26 mouse cellular contexts compared by ENCODE assay signal in the genomic region with DNA sequence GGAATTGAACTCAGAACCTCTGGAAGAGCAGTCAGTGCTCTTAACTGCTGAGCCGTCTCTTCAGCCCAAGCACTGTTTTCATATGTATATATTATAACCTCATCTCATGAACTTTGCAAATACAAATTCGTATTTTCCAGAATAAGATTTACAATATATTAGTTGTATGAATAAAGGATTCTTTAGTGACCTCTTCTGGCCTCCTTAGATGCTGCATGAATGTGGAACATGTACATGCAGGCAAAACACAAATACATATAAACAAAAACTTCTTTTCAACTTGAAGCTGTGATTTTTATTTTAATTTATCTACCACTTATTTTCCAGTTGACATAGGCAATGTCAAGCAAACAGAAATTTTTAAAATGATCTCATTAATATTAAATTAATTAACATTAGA. TPM values are rescaled to one million over a fixed set of nuclear protein-coding genes. Genes with fewer than 3 reads are reported as not detected.
A peak's percentile ranks its signal among the peaks of the same experiment; 100 is the strongest.
DNase-seq lines count a peak whose midpoint lies in the region; ATAC-seq and TF ChIP-seq lines count a peak whose summit lies in the region.
"Had no signal": no experiment of that assay in that cellular context is flagged by ENCODE, and none has a peak within 500 bp of the region (broad histone marks: within the 10 kb centered on the region; RNA-seq: fewer than 3 reads in every experiment).

No protein-coding gene starts in this region.

- H3K79me2 ChIP-seq in liver, adult 2 months (ENCODE audit: control insufficient read depth, insufficient read depth, low read length): no peaks in the 10 kb centered on the region
- no peaks in the 10 kb centered on the region for H3K79me2 ChIP-seq in CH12.LX (replicated peaks; ENCODE audit: control insufficient read depth, extremely low read depth, insufficient read depth, poor library complexity, severe bottlenecking)

- H3K27me3 ChIP-seq in heart, postnatal 0 days (ENCODE audit: control insufficient read depth, insufficient read depth, low read length): no peaks in the 10 kb centered on the region
- no peaks in the 10 kb centered on the region for H3K27me3 ChIP-seq in liver, adult 2 months (ENCODE audit: control insufficient read depth, insufficient read depth, low read length)
- no peaks in the 10 kb centered on the region for H3K27me3 ChIP-seq in liver, postnatal 0 days (ENCODE audit: insufficient read depth, low read length)
- no peaks in the 10 kb centered on the region for H3K27me3 ChIP-seq in CH12.LX (replicated peaks)
- H3K27me3 ChIP-seq: embryonic facial prominence, embryonic 13.5 days; forebrain, embryonic 12.5 days; heart, embryonic 12.5 days; hindbrain, embryonic 13.5 days; midbrain, embryonic 12.5 days had no signal

- no peak overlapping the region for H3K27ac ChIP-seq in heart, postnatal 0 days (ENCODE audit: low read depth)
- H3K27ac ChIP-seq in liver, adult 2 months (replicated peaks; ENCODE audit: insufficient read depth, low read depth, low read length): no peak overlapping the region
- H3K27ac ChIP-seq in liver, postnatal 0 days (ENCODE audit: low read depth): no peak overlapping the region
- no peak overlapping the region for H3K27ac ChIP-seq in CH12.LX (ENCODE audit: insufficient read depth, low read depth)
- H3K27ac ChIP-seq: embryonic facial prominence, embryonic 13.5 days; forebrain, embryonic 12.5 days; hindbrain, embryonic 13.5 days; limb, embryonic 10.5 days; midbrain, embryonic 12.5 days had no signal

- ATAC-seq in heart, postnatal 0 days (ENCODE audit: insufficient read depth, low read depth): no peak
- ATAC-seq in liver, postnatal 0 days: no peak
- ATAC-seq: inflammation-experienced regulatory T-cells, adult 6 months had no signal

- no peak overlapping the region for H3K4me3 ChIP-seq in heart, postnatal 0 days (ENCODE audit: low read depth, low read length)
- no peak overlapping the region for H3K4me3 ChIP-seq in liver, adult 2 months (ENCODE audit: insufficient read depth, low read depth, low read length)
- H3K4me3 ChIP-seq in liver, postnatal 0 days (ENCODE audit: low read depth, low read length): no peak overlapping the region
- no peak overlapping the region for H3K4me3 ChIP-seq in CH12.LX (replicated peaks in 1 of 3; ENCODE audit: low read depth in 2 of 3, low read length in 2 of 3, poor library complexity in 1 of 3)
- H3K4me3 ChIP-seq: embryonic facial prominence, embryonic 13.5 days; erythroblast, embryonic 14.5 days; forebrain, embryonic 12.5 days; heart, embryonic 12.5 days; hindbrain, embryonic 13.5 days; limb, embryonic 10.5 days; midbrain, embryonic 12.5 days had no signal

- peak; percentile 28 for TF ChIP-seq CTCF in heart, postnatal 0 days (IDR thresholded peaks at IDR 0.05; ENCODE audit: low read depth)
- TF ChIP-seq CTCF in liver, adult 2 months (IDR thresholded peaks at IDR 0.05; ENCODE audit: low read depth, low read length): 0 out of 2 replicates have a peak, but pooled peaks have one; percentile 4
- TF ChIP-seq CTCF in liver, postnatal 0 days (IDR thresholded peaks at IDR 0.05; ENCODE audit: low read depth): no peak
- TF ChIP-seq CTCF in CH12.LX (conservative IDR thresholded peaks at IDR 0.05 in 1 of 2, IDR thresholded peaks at IDR 0.05 in 1 of 2; ENCODE audit: low read depth in 2 of 2, low read length in 2 of 2): peak in 1 of 2 experiments; percentile 65; a peak in 2 of 4 replicates

- in situ Hi-C loops in CH12.LX (cut with MboI; ENCODE audit: low pct_ligation_motif_present, low pct_unique_long_range_greater_than_20kb, low sequenced_read_pairs): no loop called here

- H3K36me3 ChIP-seq in heart, postnatal 0 days (replicated peaks; ENCODE audit: control insufficient read depth, insufficient read depth, low read length): no peaks in the 10 kb centered on the region
- H3K36me3 ChIP-seq in liver, adult 2 months (ENCODE audit: control insufficient read depth, insufficient read depth, low read length): no peaks in the 10 kb centered on the region; the same call in 1 of the 2 replicates
- H3K36me3 ChIP-seq in liver, postnatal 0 days (replicated peaks; ENCODE audit: insufficient read depth, low read length): no peaks in the 10 kb centered on the region
- peaks cover 0 to 2% of the 10 kb centered on the region in 2 experiments for H3K36me3 ChIP-seq in CH12.LX (replicated peaks in 1 of 2; ENCODE audit: control insufficient read depth in 1 of 2, insufficient read depth in 1 of 2, low read length in 1 of 2)
- H3K36me3 ChIP-seq: embryonic facial prominence, embryonic 13.5 days; forebrain, embryonic 12.5 days; hindbrain, embryonic 13.5 days; limb, embryonic 10.5 days; midbrain, embryonic 12.5 days had no signal

- no peak for DNase-seq in heart, postnatal 0 days (ENCODE audit: low spot score)
- DNase-seq in heart, postnatal 4 days: no peak
- DNase-seq in liver, adult 2 months (ENCODE audit: extremely low read depth, low read depth, low spot score): no peak
- DNase-seq in liver, postnatal 0 days: no peak
- peak; percentile 44 for DNase-seq in 3T3-L1 (ENCODE audit: low read depth, low spot score)
- DNase-seq in CH12.LX (ENCODE audit: extremely low read depth): no peak
- DNase-seq in spleen, postnatal 4 days (ENCODE audit: low spot score in 2 of 2): no peak
- DNase-seq in layer of hippocampus, adult 9-10 months (ENCODE audit: low spot score): no peak
- DNase-seq: adrenal gland, adult 2 months; cerebellum, adult 18-20 months; cerebellum, postnatal 25 days; embryo, embryonic 11 days; gastrocnemius, postnatal 10 days; heart, postnatal 14 days; kidney, adult 9 months; kidney, postnatal 25 days; layer of hippocampus, adult 9-11 months had no signal

- H3K4me2 ChIP-seq in heart, postnatal 0 days (ENCODE audit: low read depth, low read length): no peak overlapping the region
- H3K4me2 ChIP-seq in liver, postnatal 0 days (ENCODE audit: low read depth, low read length): no peak overlapping the region
- no peak overlapping the region for H3K4me2 ChIP-seq in CH12.LX (ENCODE audit: insufficient read depth, low read depth, poor library complexity, severe bottlenecking)
- H3K4me2 ChIP-seq: embryonic facial prominence, embryonic 13.5 days; forebrain, embryonic 12.5 days; heart, embryonic 12.5 days; hindbrain, embryonic 13.5 days; liver, embryonic 11.5 days; midbrain, embryonic 12.5 days had no signal

- dilution Hi-C loops in CH12.LX (cut with MboI; ENCODE audit: extremely low pct_ligation_motif_present, extremely low pct_unique_long_range_greater_than_20kb, low sequenced_read_pairs): no loop called here

- H3K9me3 ChIP-seq in heart, postnatal 0 days (replicated peaks; ENCODE audit: control insufficient read depth, low read length): no peaks in the 10 kb centered on the region
- no peaks in the 10 kb centered on the region for H3K9me3 ChIP-seq in liver, postnatal 0 days (ENCODE audit: low read length)
- peaks cover 3% of the 10 kb centered on the region for H3K9me3 ChIP-seq in CH12.LX (replicated peaks; ENCODE audit: low read length)
- H3K9me3 ChIP-seq: embryonic facial prominence, embryonic 13.5 days; forebrain, embryonic 12.5 days; heart, embryonic 12.5 days; hindbrain, embryonic 13.5 days; limb, embryonic 10.5 days; midbrain, embryonic 12.5 days had no signal

- TF ChIP-seq EP300 in heart, postnatal 0 days (IDR thresholded peaks at IDR 0.05; ENCODE audit: low read depth): no peak
- TF ChIP-seq EP300 in liver, postnatal 0 days (IDR thresholded peaks at IDR 0.05; ENCODE audit: low read depth): no peak
- no peak for TF ChIP-seq EP300 in CH12.LX (IDR thresholded peaks at IDR 0.05; ENCODE audit: low read length)

- no peak overlapping the region for H3K9ac ChIP-seq in heart, postnatal 0 days (replicated peaks; ENCODE audit: low read depth, low read length)
- no peak overlapping the region for H3K9ac ChIP-seq in liver, adult 2 months (ENCODE audit: low read depth, low read length)
- no peak overlapping the region for H3K9ac ChIP-seq in liver, postnatal 0 days (replicated peaks)
- H3K9ac ChIP-seq in CH12.LX (ENCODE audit: insufficient read depth, low read depth): no peak overlapping the region
- H3K9ac ChIP-seq: embryonic facial prominence, embryonic 13.5 days; forebrain, embryonic 12.5 days; heart, embryonic 12.5 days; hindbrain, embryonic 13.5 days; midbrain, embryonic 12.5 days had no signal

- WGBS in heart, postnatal 0 days: 56% methylated on average over 2 of the region's 2 CpGs
- WGBS in liver, adult 2 months: 73% methylated on average over 2 of the region's 2 CpGs
- 65% methylated on average over 2 of the region's 2 CpGs for WGBS in liver, postnatal 0 days (ENCODE audit: insufficient replicate concordance)

- no peak for TF ChIP-seq POLR2A in liver, adult 2 months (IDR thresholded peaks at IDR 0.05; ENCODE audit: extremely low read depth, insufficient read depth, low read length)
- no peak for TF ChIP-seq POLR2A in CH12.LX (IDR thresholded peaks at IDR 0.05; ENCODE audit: low read depth, low read length)

- TF ChIP-seq RAD21 in CH12.LX (IDR thresholded peaks at IDR 0.05; ENCODE audit: low read depth, low read length): peak; percentile 50

- no peaks in the 10 kb centered on the region for H3K4me1 ChIP-seq in heart, postnatal 0 days (ENCODE audit: control insufficient read depth, insufficient read depth)
- no peaks in the 10 kb centered on the region for H3K4me1 ChIP-seq in liver, adult 2 months (ENCODE audit: control insufficient read depth, insufficient read depth, low read length)
- no peaks in the 10 kb centered on the region for H3K4me1 ChIP-seq in liver, postnatal 0 days (ENCODE audit: insufficient read depth)
- H3K4me1 ChIP-seq in CH12.LX (ENCODE audit: control insufficient read depth in 1 of 2, insufficient read depth in 2 of 2): no peaks in the 10 kb centered on the region
- H3K4me1 ChIP-seq: embryonic facial prominence, embryonic 13.5 days; forebrain, embryonic 12.5 days; heart, embryonic 12.5 days; hindbrain, embryonic 13.5 days; limb, embryonic 10.5 days; midbrain, embryonic 12.5 days had no signal

RNA-seq across cellular contexts. Expression of a gene that starts 17.5 kb away (rescaled TPM):
- total RNA-seq in heart, postnatal 0 days (2014; rRNA removed; ENCODE audit: low replicate concordance): 0.23 and 0.81 TPM in 2 replicates
- 4.1 and 4.4 TPM in 2 replicates for polyA plus RNA-seq in heart, postnatal 0 days (2015; fragmentation: Nextera tagmentation; extraction: Ambion mirVana)
- 1 to 10 TPM; 2.1 to 3.0 TPM for total RNA-seq in heart, postnatal 4 days (2021)
- 3.0 and 5.1 TPM in 2 replicates for total RNA-seq in liver, adult 2 months (2014; rRNA removed)
- polyA plus RNA-seq in liver, adult 2 months (2012; rRNA removed): 0.21 and 0.57 TPM in 2 replicates
- polyA plus RNA-seq in liver, postnatal 0 days (2015; fragmentation: Nextera tagmentation; extraction: Ambion mirVana): 0.62 and 1.5 TPM in 2 replicates
- total RNA-seq in CH12.LX (2012; rRNA removed) (1.3 and 2.0 TPM in 2 replicates), CH12.LX (2014; rRNA removed) (1.4 and 1.8 TPM in 2 replicates)
- polyA plus RNA-seq in CH12.LX (2012; ENCODE audit: insufficient read length, low read depth): 2.6 and 2.9 TPM in 2 replicates
- polyA plus RNA-seq: erythroblast, embryonic 14.5 days had no signal

RNA-seq across cellular contexts. Expression of a gene that starts 17.6 kb away (rescaled TPM):
- total RNA-seq in heart, postnatal 0 days (2014; rRNA removed; ENCODE audit: low replicate concordance): 349 and 380 TPM in 2 replicates
- 1,164 and 1,272 TPM in 2 replicates for polyA plus RNA-seq in heart, postnatal 0 days (2015; fragmentation: Nextera tagmentation; extraction: Ambion mirVana)
- total RNA-seq in heart, postnatal 4 days (2021): 100 to 1,000 TPM; 297 to 316 TPM
- total RNA-seq in liver, adult 2 months (2014; rRNA removed): 198 and 243 TPM in 2 replicates
- 284 and 439 TPM in 2 replicates for polyA plus RNA-seq in liver, adult 2 months (2012; rRNA removed)
- 764 and 778 TPM in 2 replicates for polyA plus RNA-seq in liver, postnatal 0 days (2015; fragmentation: Nextera tagmentation; extraction: Ambion mirVana)
- 397 and 398 TPM in 2 replicates for total RNA-seq in CH12.LX (2012; rRNA removed)
- total RNA-seq in CH12.LX (2014; rRNA removed): 630 and 677 TPM in 2 replicates
- 447 and 603 TPM in 2 replicates for polyA plus RNA-seq in CH12.LX (2012; ENCODE audit: insufficient read length, low read depth)

RNA-seq across cellular contexts. Expression of a gene that starts 32.4 kb away (rescaled TPM):
- 4.2 and 11.4 TPM in 2 replicates for total RNA-seq in heart, postnatal 0 days (2014; rRNA removed; ENCODE audit: low replicate concordance)
- polyA plus RNA-seq in heart, postnatal 0 days (2015; fragmentation: Nextera tagmentation; extraction: Ambion mirVana): 6.6 and 7.4 TPM in 2 replicates
- 1 to 10 TPM; 5.5 to 5.7 TPM for total RNA-seq in heart, postnatal 4 days (2021)
- total RNA-seq in liver, adult 2 months (2014; rRNA removed): 19.5 and 20.0 TPM in 2 replicates
- 2.2 and 2.5 TPM in 2 replicates for polyA plus RNA-seq in liver, adult 2 months (2012; rRNA removed)
- 8.3 and 9.9 TPM in 2 replicates for polyA plus RNA-seq in liver, postnatal 0 days (2015; fragmentation: Nextera tagmentation; extraction: Ambion mirVana)
- total RNA-seq in CH12.LX (2012; rRNA removed) (17.1 and 21.4 TPM in 2 replicates), CH12.LX (2014; rRNA removed) (48.8 and 56.9 TPM in 2 replicates)
- polyA plus RNA-seq in CH12.LX (2012; ENCODE audit: insufficient read length, low read depth): 26.5 and 33.5 TPM in 2 replicates

RNA-seq across cellular contexts. Expression of a gene that starts 39.2 kb away (rescaled TPM):
- 17.0 and 17.8 TPM in 2 replicates for total RNA-seq in heart, postnatal 0 days (2014; rRNA removed; ENCODE audit: low replicate concordance)
- polyA plus RNA-seq in heart, postnatal 0 days (2015; fragmentation: Nextera tagmentation; extraction: Ambion mirVana): 27.3 and 30.7 TPM in 2 replicates
- total RNA-seq in heart, postnatal 4 days (2021): 10 to 100 TPM; 18.8 to 19.6 TPM
- 22.0 and 25.0 TPM in 2 replicates for total RNA-seq in liver, adult 2 months (2014; rRNA removed)
- 5.3 and 6.3 TPM in 2 replicates for polyA plus RNA-seq in liver, adult 2 months (2012; rRNA removed)
- polyA plus RNA-seq in liver, postnatal 0 days (2015; fragmentation: Nextera tagmentation; extraction: Ambion mirVana): 24.0 and 24.6 TPM in 2 replicates
- 100 and 121 TPM in 2 replicates for total RNA-seq in CH12.LX (2012; rRNA removed)
- 262 and 300 TPM in 2 replicates for total RNA-seq in CH12.LX (2014; rRNA removed)
- 185 and 207 TPM in 2 replicates for polyA plus RNA-seq in CH12.LX (2012; ENCODE audit: insufficient read length, low read depth)
